Mouse (Mus musculus) embryonic fibroblast, embryonic 13.5 days (primary cell): ENCODE measurements around the gene Atp23. TPM values are rescaled to one million over a fixed set of nuclear protein-coding genes. Genes with fewer than 3 reads are reported as not detected.

ENCODE experiments used
- H3K27ac ChIP-seq: 2 replicates; pipeline ENCODE4 v1.5.1; 2012; ENCODE audit warnings: low read length, control low read depth, inconsistent platforms; ENCODE audit not compliant: insufficient read depth
- H3K4me1 ChIP-seq: 2 replicates; pipeline ENCODE4 v1.6.1; 2011; ENCODE audit warnings: low read length; ENCODE audit not compliant: control insufficient read depth, insufficient read depth
- H3K4me3 ChIP-seq: 2 replicates; pipeline ENCODE4 v1.5.1; 2011; ENCODE audit warnings: mild to moderate bottlenecking, control low read depth, low read length; ENCODE audit not compliant: insufficient read depth
- CTCF ChIP-seq: IDR thresholded peaks from 2 replicates; pipeline ENCODE4 v1.5.1; 2011; ENCODE audit warnings: mild to moderate bottlenecking, control low read depth, low read length, moderate library complexity, borderline replicate concordance; ENCODE audit not compliant: insufficient read depth
- POLR2A ChIP-seq: IDR thresholded peaks from 2 replicates; pipeline ENCODE4 v1.6.1; 2011; ENCODE audit warnings: low read depth, mild to moderate bottlenecking, control low read depth, low read length, moderate library complexity
- polyA plus RNA-seq: library from polyadenylated mRNA; stranded (reverse); fragments of >200 nt; gene quantifications from 2 replicates; pipeline ENCODE4 v1.2.4, GENCODE M21; 2011; ENCODE audit warnings: low read depth; ENCODE audit not compliant: missing spikeins, insufficient read length

The Atp23 gene
- polyA plus RNA-seq, result 4.7 and 5.2 TPM in 2 replicates

- Histone ChIP-seq H3K4me3 (peak within 1 kb of the TSS; percentile 77), H3K4me1 (peaks cover 2% of the 10 kb centered on the region; the same call in 1 of the 2 replicates), H3K27ac (no peak within 1 kb of the TSS)
- TF ChIP-seq CTCF (no peak), POLR2A (peak; percentile 90)
These were observed at the start of gene Atp23 for GRCm38 (mm10) chr10:126900821-126901487. Atp23 (minus strand) TSS chr10:126901355.

- Histone ChIP-seq H3K4me3 (no peak overlapping the region), H3K27ac (no peak overlapping the region), H3K4me1 (no peaks in the 10 kb centered on the region)
- no peak for TF ChIP-seq POLR2A
- TF ChIP-seq CTCF, result no peak
These were observed 49.4 kb upstream of the Atp23 start for GRCm38 (mm10) chr10:126950572-126950971.

- Histone ChIP-seq H3K4me3 (no peak overlapping the region), H3K4me1 (no peaks in the 10 kb centered on the region), H3K27ac (no peak overlapping the region)
- TF ChIP-seq CTCF, result no peak
- TF ChIP-seq POLR2A, result no peak
These were observed 48.7 kb upstream of the Atp23 start for GRCm38 (mm10) chr10:126949824-126950223.

GRCm38 (mm10) chr10:126945531-126945930 lies 44.4 kb upstream of the Atp23 start:
- no peak overlapping the region for H3K27ac ChIP-seq
- H3K4me1 ChIP-seq, result no peaks in the 10 kb centered on the region
- no peak overlapping the region for H3K4me3 ChIP-seq
- TF ChIP-seq CTCF (no peak), POLR2A (no peak)

- H3K27ac ChIP-seq, result no peak overlapping the region
- no peak for TF ChIP-seq CTCF
- no peak for TF ChIP-seq POLR2A
- H3K4me1 ChIP-seq, result peaks cover 2% of the 10 kb centered on the region; the same call in 1 of the 2 replicates
- H3K4me3 ChIP-seq, result no peak overlapping the region
These were observed 39.8 kb upstream of the Atp23 start for GRCm38 (mm10) chr10:126940949-126941348.

- Histone ChIP-seq H3K27ac (peak overlapping the region; percentile 80), H3K4me3 (no peak overlapping the region), H3K4me1 (peaks cover 11% of the 10 kb centered on the region)
- TF ChIP-seq POLR2A (no peak), CTCF (no peak)
These were observed 34.6 kb upstream of the Atp23 start for GRCm38 (mm10) chr10:126935556-126936381.

GRCm38 (mm10) chr10:126935121-126935520 lies 34.0 kb upstream of the Atp23 start:
- H3K4me1 ChIP-seq, result peaks cover 15% of the 10 kb centered on the region
- no peak overlapping the region for H3K4me3 ChIP-seq
- TF ChIP-seq CTCF (no peak), POLR2A (no peak)

GRCm38 (mm10) chr10:126934561-126934960 lies 33.4 kb upstream of the Atp23 start:
- Histone ChIP-seq H3K27ac (0 out of 2 replicates have a peak overlapping the region, but pooled peaks have one; percentile 2), H3K4me3 (no peak overlapping the region), H3K4me1 (peaks cover 15% of the 10 kb centered on the region)
- TF ChIP-seq CTCF (no peak), POLR2A (no peak)

More at GRCm38 (mm10) chr10:126935121-126935520, 34.0 kb upstream of the Atp23 start:
- H3K27ac ChIP-seq, result peak overlapping the region; percentile 80

- Histone ChIP-seq H3K4me3 (no peak overlapping the region), H3K27ac (peak overlapping the region; percentile 99), H3K4me1 (peaks cover 26% of the 10 kb centered on the region)
- no peak for TF ChIP-seq CTCF
- TF ChIP-seq POLR2A, result no peak; the same call in 1 of the 2 replicates
These were observed 30.6 kb upstream of the Atp23 start for GRCm38 (mm10) chr10:126931760-126932139.

- Histone ChIP-seq H3K4me3 (no peak overlapping the region), H3K4me1 (peaks cover 26% of the 10 kb centered on the region), H3K27ac (peak overlapping the region; percentile 99)
- no peak; the same call in 1 of the 2 replicates for TF ChIP-seq POLR2A
- TF ChIP-seq CTCF, result no peak
These were observed 30.1 kb upstream of the Atp23 start for GRCm38 (mm10) chr10:126931123-126931759.
